Mouse (Mus musculus) limb, embryonic 15.5 days (tissue): Measurements from ENCODE around the gene Atp8a1. TPM values are rescaled to one million over a fixed set of nuclear protein-coding genes. Genes with fewer than 3 reads are reported as not detected.

Experiments used
- microRNA-seq: library from miRNA; unstranded; fragments of <30 nt; microRNA quantifications from one replicate; pipeline ENCODE4, GENCODE M21; 2016
- polyA plus RNA-seq: library from polyadenylated mRNA; unstranded; fragments of >200 nt; fragmentation: Nextera tagmentation; extraction: Ambion mirVana; gene quantifications from 2 replicates; pipeline ENCODE4 v1.2.1, GENCODE M21; 2015

The Atp8a1 gene
- polyA plus RNA-seq, 1 experiment from 2014 or later, result 6.5 TPM

Small RNAs within 50 kb of the gene (microRNA-seq; reads per million reads assigned to microRNA genes)
- not detected for gene Gm23617

Other genes with a start within 250 kb of the Atp8a1 start
- gene Shisa3, start 239.6 kb downstream of the Atp8a1 start, polyA plus RNA-seq, result 2.8 and 4.1 TPM in 2 replicates
- gene Gm5108, start 94.2 kb upstream of the Atp8a1 start, polyA plus RNA-seq, result not detected in 2 replicates
- gene Gm21905, start 99.0 kb upstream of the Atp8a1 start, polyA plus RNA-seq, result not detected in 2 replicates
- gene Grxcr1, start 184.4 kb upstream of the Atp8a1 start, polyA plus RNA-seq, result not detected in 2 replicates